In genomic region chr12:12236978-12237377, GRCm38 (mm10) we compare ENCODE assay signal across 20 mouse cellular contexts. TPM values are rescaled to one million over a fixed set of nuclear protein-coding genes. Genes with fewer than 3 reads are reported as not detected.
A peak's percentile ranks its signal among the peaks of the same experiment; 100 is the strongest.
DNase-seq lines count a peak whose midpoint lies in the region; ATAC-seq and TF ChIP-seq lines count a peak whose summit lies in the region.
"Had no signal": no experiment of that assay in that cellular context is flagged by ENCODE, and none has a peak within 500 bp of the region (broad histone marks: within the 10 kb centered on the region; RNA-seq: fewer than 3 reads in every experiment).

No protein-coding gene starts in this region.

- peak; percentile 11 for DNase-seq in hindbrain, embryonic 10.5 days (ENCODE audit: low spot score)
- DNase-seq in hindbrain, postnatal 0 days (ENCODE audit: low spot score): no peak
- DNase-seq in ES-E14 (ENCODE audit: low read depth, low spot score): peak; percentile 30
- peak; percentile 17 for DNase-seq in embryo, embryonic 11.5 days (ENCODE audit: low read depth, low spot score)
- peak; percentile 21 for DNase-seq in midbrain, embryonic 14.5 days
- DNase-seq in gastrocnemius, postnatal 4 days (ENCODE audit: low spot score in 2 of 2): no peak
- DNase-seq: adrenal gland, adult 8-10 months; B cell, adult 2 months; cerebellum, postnatal 10 days; gastrocnemius, postnatal 14 days; kidney, postnatal 4 days; right cerebral cortex, adult 18-20 months; spleen, adult 18-20 months; thymus, postnatal 14 days had no signal

- no peak for TF ChIP-seq CTCF in hindbrain, postnatal 0 days (IDR thresholded peaks at IDR 0.05; ENCODE audit: low read depth)

- no peaks in the 10 kb centered on the region for H3K9me3 ChIP-seq in hindbrain, embryonic 10.5 days
- no peaks in the 10 kb centered on the region for H3K9me3 ChIP-seq in hindbrain, postnatal 0 days (ENCODE audit: low read length)
- H3K9me3 ChIP-seq in ES-E14 (ENCODE audit: control insufficient read depth, insufficient read depth, low read depth, low read length): no peaks in the 10 kb centered on the region
- H3K9me3 ChIP-seq in midbrain, embryonic 14.5 days (ENCODE audit: control insufficient read depth, low read length): no peaks in the 10 kb centered on the region
- H3K9me3 ChIP-seq: embryonic facial prominence, embryonic 13.5 days had no signal

- in situ Hi-C loops in ES-E14 (cut with MboI; ENCODE audit: low sequenced_read_pairs in 2 of 2, unreplicated experiment in 2 of 2): no loop called here

- no peaks in the 10 kb centered on the region for H3K4me1 ChIP-seq in hindbrain, embryonic 10.5 days (replicated peaks)
- H3K4me1 ChIP-seq in hindbrain, postnatal 0 days (ENCODE audit: insufficient read depth, low read length): no peaks in the 10 kb centered on the region
- peaks cover 0 to 3% of the 10 kb centered on the region in 2 experiments; a peak in 1 of 4 replicates for H3K4me1 ChIP-seq in ES-E14 (ENCODE audit: control insufficient read depth in 2 of 2, insufficient read depth in 2 of 2, low read length in 2 of 2, poor library complexity in 1 of 2)
- H3K4me1 ChIP-seq in midbrain, embryonic 14.5 days (ENCODE audit: control insufficient read depth, insufficient read depth, low read length): 0 out of 2 replicates have a peak, but pooled peaks cover 3% of the 10 kb centered on the region
- H3K4me1 ChIP-seq: embryonic facial prominence, embryonic 13.5 days had no signal

- 50% methylated on average over 5 of the region's 5 CpGs for WGBS in hindbrain, embryonic 10.5 days
- 49% methylated on average over 5 of the region's 5 CpGs for WGBS in hindbrain, postnatal 0 days
- 37% methylated on average over 5 of the region's 5 CpGs for WGBS in midbrain, embryonic 14.5 days

- H3K27me3 ChIP-seq in hindbrain, embryonic 10.5 days (ENCODE audit: insufficient read depth, poor library complexity, severe bottlenecking): no peaks in the 10 kb centered on the region
- no peaks in the 10 kb centered on the region for H3K27me3 ChIP-seq in hindbrain, postnatal 0 days (ENCODE audit: insufficient read depth, low read length)
- no peaks in the 10 kb centered on the region for H3K27me3 ChIP-seq in midbrain, embryonic 14.5 days (ENCODE audit: control insufficient read depth, insufficient read depth, low read length)
- H3K27me3 ChIP-seq: embryonic facial prominence, embryonic 13.5 days had no signal

- no peak overlapping the region; the same call in 1 of the 2 replicates for H3K27ac ChIP-seq in hindbrain, embryonic 10.5 days
- no peak overlapping the region for H3K27ac ChIP-seq in hindbrain, postnatal 0 days
- H3K27ac ChIP-seq in ES-E14 (ENCODE audit: insufficient read depth, low read depth, low read length, poor library complexity, severe bottlenecking): no peak overlapping the region
- peak overlapping the region; percentile 49; the same call in 1 of the 2 replicates for H3K27ac ChIP-seq in midbrain, embryonic 14.5 days (replicated peaks; ENCODE audit: low read depth, low read length)
- H3K27ac ChIP-seq: embryonic facial prominence, embryonic 13.5 days had no signal

- H3K36me3 ChIP-seq in hindbrain, embryonic 10.5 days: no peaks in the 10 kb centered on the region
- no peaks in the 10 kb centered on the region for H3K36me3 ChIP-seq in hindbrain, postnatal 0 days (ENCODE audit: insufficient read depth, low read length)
- H3K36me3 ChIP-seq in ES-E14 (ENCODE audit: control insufficient read depth, insufficient read depth, low read length, poor library complexity, severe bottlenecking): no peaks in the 10 kb centered on the region
- no peaks in the 10 kb centered on the region for H3K36me3 ChIP-seq in midbrain, embryonic 14.5 days (ENCODE audit: control insufficient read depth, insufficient read depth, low read length)
- H3K36me3 ChIP-seq: embryonic facial prominence, embryonic 13.5 days; G1E had no signal

- H3K4me3 ChIP-seq in hindbrain, embryonic 10.5 days: no peak overlapping the region
- no peak overlapping the region for H3K4me3 ChIP-seq in hindbrain, postnatal 0 days (ENCODE audit: low read length)
- H3K4me3 ChIP-seq in ES-E14 (ENCODE audit: insufficient read depth in 1 of 2, low read depth in 1 of 2, low read length in 2 of 2, poor library complexity in 1 of 2, severe bottlenecking in 1 of 2): no peak overlapping the region; a peak in 1 of 4 replicates
- H3K4me3 ChIP-seq in midbrain, embryonic 14.5 days (replicated peaks; ENCODE audit: low read depth, low read length): no peak overlapping the region
- H3K4me3 ChIP-seq: embryonic facial prominence, embryonic 13.5 days had no signal

- H3K4me2 ChIP-seq in hindbrain, postnatal 0 days (ENCODE audit: low read depth, low read length): no peak overlapping the region
- H3K4me2 ChIP-seq in midbrain, embryonic 14.5 days (ENCODE audit: low read length): no peak overlapping the region
- H3K4me2 ChIP-seq: embryonic facial prominence, embryonic 13.5 days; heart, embryonic 11.5 days had no signal

- no peak overlapping the region for H3K9ac ChIP-seq in hindbrain, postnatal 0 days (replicated peaks; ENCODE audit: low read length)
- peak overlapping the region; percentile 11; the same call in 1 of the 2 replicates for H3K9ac ChIP-seq in ES-E14 (ENCODE audit: insufficient read depth, low read depth, low read length, poor library complexity, severe bottlenecking)
- no peak overlapping the region for H3K9ac ChIP-seq in midbrain, embryonic 14.5 days (replicated peaks; ENCODE audit: low read length)
- H3K9ac ChIP-seq: embryonic facial prominence, embryonic 13.5 days had no signal

- no peak for ATAC-seq in hindbrain, postnatal 0 days
- no peak for ATAC-seq in midbrain, embryonic 14.5 days (ENCODE audit: low FRiP score, low TSS enrichment)
- ATAC-seq in granulocyte monocyte progenitor cell, adult 5-6 weeks (replicated peaks; ENCODE audit: poor library complexity, severe bottlenecking): no peak
- no peak for ATAC-seq in monocyte, adult 5-6 weeks (replicated peaks; ENCODE audit: insufficient number of reproducible peaks, low FRiP score, low TSS enrichment, poor library complexity, severe bottlenecking)
- ATAC-seq: intestine, embryonic 16.5 days had no signal

TF ChIP-seq in ES-E14, 5 proteins besides CTCF, POLR2A, EP300 and RAD21:
- no peak for TF ChIP-seq HCFC1 (IDR thresholded peaks at IDR 0.05; ENCODE audit: borderline replicate concordance, insufficient read depth, low read length)
- TF ChIP-seq CHD2 (IDR thresholded peaks at IDR 0.05; ENCODE audit: low read depth, low read length): no peak

RNA-seq across cellular contexts. Expression of gene Fam49a, which starts 25.0 kb away (rescaled TPM):
- 9.0 and 13.4 TPM in 2 replicates for polyA plus RNA-seq in hindbrain, embryonic 10.5 days (2016; fragmentation: Nextera tagmentation; extraction: Ambion mirVana)
- total RNA-seq in hindbrain, postnatal 0 days (2014; rRNA removed): 67.1 and 77.1 TPM in 2 replicates
- 52.2 and 55.5 TPM in 2 replicates for polyA plus RNA-seq in hindbrain, postnatal 0 days (2015; fragmentation: Nextera tagmentation; extraction: Ambion mirVana)
- total RNA-seq in ES-E14 (2012; rRNA removed): 10.1 and 11.2 TPM in 2 replicates
- polyA plus RNA-seq in midbrain, embryonic 14.5 days (2014; fragmentation: Nextera tagmentation; extraction: Ambion mirVana): 48.6 and 57.0 TPM in 2 replicates
- total RNA-seq in granulocyte monocyte progenitor cell, adult 5-6 weeks (2014; fragmentation: Nextera tagmentation): 6.4 and 9.3 TPM in 2 replicates
- 4.4 and 6.7 TPM in 2 replicates for total RNA-seq in granulocyte monocyte progenitor cell, adult 5-6 weeks (2017)
- 10 to 100 TPM; 12.8 to 15.9 TPM for total RNA-seq in gastrocnemius, postnatal 4 days (2021)
- total RNA-seq in monocyte, adult 5-6 weeks (2017): 246 to 301 TPM (median 285 TPM) in 3 replicates
- polyA plus RNA-seq: G1E had no signal

Comparison
In these comparisons a context has a peak if more than half of its experiments do, and no peak if none do; other contexts are left out.
1. DNase-seq: peak in hindbrain, embryonic 10.5 days (single experiment), ES-E14 (single experiment), embryo, embryonic 11.5 days (single experiment) and midbrain, embryonic 14.5 days (single experiment); none in hindbrain, postnatal 0 days (single experiment) and gastrocnemius, postnatal 4 days (0 of 2).